Mouse (Mus musculus) forebrain, embryonic 11.5 days (tissue): ENCODE data around the gene Pcsk1. TPM values are rescaled to one million over a fixed set of nuclear protein-coding genes. Genes with fewer than 3 reads are reported as not detected.

Experiments
- ATAC-seq: fragments of 200-750 bp; cut with Nextera tagmentation; replicated peaks from 2 replicates; pipeline ENCODE4 v1.8.0; 2017; ENCODE audit warnings: moderate TSS enrichment; ENCODE audit not compliant: low FRiP score
- DNase-seq: peaks from one replicate; pipeline ENCODE4 v3.0.0-alpha.2; 2017; ENCODE audit warnings: low spot score
- H3K27ac ChIP-seq: fragments of 300-500 bp; sonication (generic); 2 replicates; pipeline ENCODE4 v1.5.1; 2014; ENCODE audit warnings: low read depth, low read length
- H3K27me3 ChIP-seq: fragments of 300-500 bp; sonication (generic); 2 replicates; pipeline ENCODE4 v1.6.1; 2014; ENCODE audit warnings: mild to moderate bottlenecking, low read length, mixed read lengths; ENCODE audit not compliant: control insufficient read depth, insufficient read depth
- H3K36me3 ChIP-seq: fragments of 300-500 bp; sonication (generic); 2 replicates; pipeline ENCODE4 v1.6.1; 2014; ENCODE audit warnings: mild to moderate bottlenecking, low read length, moderate library complexity, mixed read lengths; ENCODE audit not compliant: control insufficient read depth, insufficient read depth
- H3K4me1 ChIP-seq: fragments of 300-500 bp; sonication (generic); replicated peaks from 2 replicates; pipeline ENCODE4 v1.6.1; 2014; ENCODE audit warnings: low read length, mixed read lengths; ENCODE audit not compliant: control insufficient read depth, insufficient read depth
- H3K4me2 ChIP-seq: fragments of 300-500 bp; sonication (generic); 2 replicates; pipeline ENCODE4 v1.6.1; 2014; ENCODE audit warnings: low read depth, mild to moderate bottlenecking, low read length, moderate library complexity, mixed read lengths; ENCODE audit not compliant: severe bottlenecking
- H3K4me3 ChIP-seq: fragments of 300-500 bp; sonication (generic); 2 replicates; pipeline ENCODE4 v1.5.1; 2014; ENCODE audit warnings: low read depth, low read length
- H3K9ac ChIP-seq: fragments of 300-500 bp; sonication (generic); 2 replicates; pipeline ENCODE4 v1.6.1; 2014; ENCODE audit warnings: low read length
- H3K9me3 ChIP-seq: fragments of 300-500 bp; sonication (generic); 2 replicates; pipeline ENCODE4 v1.6.1; 2016; ENCODE audit warnings: low read length, mixed read lengths; ENCODE audit not compliant: control insufficient read depth
- WGBS: fragments of 180-500 bp; shearing (Covaris S2); extraction: QIAGEN DNeasy Blood & Tissue Kit; methylation state at CpG from one replicate; pipeline ENCODE4 v1.1.7; 2014; 5-methylcytosine and 5-hydroxymethylcytosine counted together
- polyA plus RNA-seq: library from polyadenylated mRNA; unstranded; fragments of >200 nt; fragmentation: Nextera tagmentation; extraction: Ambion mirVana; gene quantifications from 2 replicates; pipeline ENCODE4 v1.2.1, GENCODE M21; 2014

The Pcsk1 gene
- polyA plus RNA-seq, result 0.68 and 0.88 TPM in 2 replicates

DNA sequence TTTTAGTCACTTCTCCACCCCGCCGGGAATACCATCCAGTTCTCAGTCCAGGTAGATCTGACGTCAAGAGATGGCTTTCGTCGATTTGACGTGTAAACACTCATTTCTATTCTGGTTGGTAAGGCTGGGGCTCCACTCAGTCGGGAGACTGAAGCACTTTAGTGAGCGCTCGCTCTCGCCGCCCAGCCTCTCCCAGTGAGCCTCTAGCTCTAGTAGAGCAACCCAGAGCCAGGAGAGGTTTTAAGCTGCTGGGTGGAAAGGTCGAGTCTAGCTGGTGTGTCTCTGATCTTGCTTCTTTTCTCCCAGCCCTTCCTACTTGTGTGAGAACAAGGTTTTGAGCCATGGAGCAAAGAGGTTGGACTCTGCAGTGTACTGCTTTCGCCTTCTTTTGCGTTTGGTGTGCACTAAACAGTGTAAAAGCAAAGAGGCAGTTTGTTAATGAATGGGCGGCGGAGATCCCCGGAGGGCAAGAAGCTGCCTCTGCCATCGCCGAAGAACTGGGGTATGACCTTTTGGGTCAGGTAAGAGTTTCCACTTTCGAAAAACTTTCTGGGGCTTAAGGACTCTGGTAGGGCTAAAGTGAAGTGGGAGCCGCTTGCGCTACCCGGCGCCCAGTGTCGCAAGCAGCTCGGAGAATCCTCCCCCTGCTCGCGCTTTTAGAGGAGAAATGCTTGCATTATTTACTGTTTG lies at the start of gene Pcsk1:
Pcsk1 (plus strand) TSS at position 106 of the 690 bp plus-strand sequence.
- H3K9ac ChIP-seq, result peak within 1 kb of the TSS; percentile 52
- peak; percentile 58 for DNase-seq
- WGBS, result 2% methylated on average over 28 of the region's 28 CpGs
- H3K27me3 ChIP-seq, result 0 out of 2 replicates have a peak, but pooled peaks cover 2% of the 10 kb centered on the region
- no peaks in the 10 kb centered on the region for H3K36me3 ChIP-seq
- H3K4me1 ChIP-seq, result no peaks in the 10 kb centered on the region
- H3K4me3 ChIP-seq, result peak within 1 kb of the TSS; percentile 34
- peak within 1 kb of the TSS; percentile 73 for H3K4me2 ChIP-seq
- H3K9me3 ChIP-seq, result no peaks in the 10 kb centered on the region
- H3K27ac ChIP-seq, result no peak within 1 kb of the TSS
- peak; percentile 71 for ATAC-seq

DNA sequence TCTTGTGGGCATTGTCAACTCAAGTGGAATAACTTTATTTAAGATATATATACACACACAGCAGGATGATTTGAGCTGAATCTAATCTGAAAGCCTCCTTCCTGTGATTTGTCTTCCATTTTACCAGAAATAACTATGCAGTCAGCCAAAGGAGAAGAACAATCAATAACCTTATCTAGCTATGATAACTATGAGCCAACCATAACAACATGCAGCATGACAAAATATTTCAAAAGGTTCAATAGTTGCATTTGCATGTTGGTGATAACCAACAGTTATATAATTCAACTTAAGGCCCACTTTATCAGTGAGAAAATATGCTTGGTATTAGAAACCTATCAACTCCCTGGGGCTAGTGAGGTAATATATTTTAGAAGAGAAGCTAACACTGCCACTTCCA lies 30.8 kb upstream of the Pcsk1 start:
- H3K36me3 ChIP-seq, result no peaks in the 10 kb centered on the region
- no peak overlapping the region for H3K4me2 ChIP-seq
- no peak overlapping the region for H3K4me3 ChIP-seq
- H3K27ac ChIP-seq, result no peak overlapping the region
- DNase-seq (no peak), ATAC-seq (no peak)
- no peaks in the 10 kb centered on the region for H3K27me3 ChIP-seq
- H3K9me3 ChIP-seq, result no peaks in the 10 kb centered on the region
- no peaks in the 10 kb centered on the region for H3K4me1 ChIP-seq
- H3K9ac ChIP-seq, result no peak overlapping the region

DNA sequence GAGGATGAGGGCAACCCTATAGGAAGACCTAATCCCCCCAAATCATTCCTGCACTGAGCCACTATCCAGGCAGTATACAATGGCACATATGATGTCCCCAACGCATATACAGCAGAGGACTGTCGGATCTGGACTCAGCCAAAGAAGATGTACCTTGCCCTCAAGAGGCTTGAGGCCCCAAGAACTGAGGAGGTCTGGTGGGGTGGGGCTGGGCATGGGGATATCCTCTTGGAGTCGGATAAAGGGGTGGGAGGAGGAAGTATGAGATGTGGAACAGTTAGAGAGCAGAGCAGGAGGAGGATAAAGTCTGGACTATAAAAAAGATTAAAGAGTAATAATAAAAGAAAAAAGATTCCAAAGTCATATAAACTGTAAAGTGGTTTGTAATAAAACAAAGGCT lies 25.7 kb upstream of the Pcsk1 start:
- no peaks in the 10 kb centered on the region for H3K36me3 ChIP-seq
- no peaks in the 10 kb centered on the region for H3K9me3 ChIP-seq
- 88% methylated on average over 3 of the region's 3 CpGs for WGBS
- no peaks in the 10 kb centered on the region for H3K27me3 ChIP-seq
- H3K9ac ChIP-seq, result no peak overlapping the region
- no peaks in the 10 kb centered on the region for H3K4me1 ChIP-seq
- no peak overlapping the region for H3K4me2 ChIP-seq
- no peak overlapping the region for H3K27ac ChIP-seq
- DNase-seq (no peak), ATAC-seq (no peak)
- no peak overlapping the region for H3K4me3 ChIP-seq

DNA sequence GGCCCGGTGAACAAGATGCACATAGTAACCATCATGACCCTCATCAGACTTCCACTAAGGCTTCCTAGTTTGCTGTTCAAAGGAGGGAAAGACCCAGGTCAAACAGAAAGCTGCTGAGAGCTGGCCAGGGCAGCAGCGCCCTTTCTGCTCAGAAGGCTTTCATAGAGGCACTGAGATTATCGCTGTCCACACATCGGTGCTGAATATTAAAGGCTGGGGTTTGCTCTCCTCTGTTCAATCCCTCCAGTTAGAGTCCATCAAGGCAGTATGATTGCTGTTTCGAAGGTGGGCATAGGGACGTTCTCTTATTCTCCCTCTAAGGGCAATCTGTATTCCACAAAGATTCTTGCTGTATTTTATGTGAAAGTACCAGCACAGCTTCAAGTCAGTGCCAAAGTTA lies 1.0 kb upstream of the Pcsk1 start:
- Histone ChIP-seq H3K9me3 (no peaks in the 10 kb centered on the region), H3K36me3 (no peaks in the 10 kb centered on the region), H3K4me3 (no peak overlapping the region), H3K9ac (no peak overlapping the region), H3K4me1 (no peaks in the 10 kb centered on the region), H3K27me3 (0 out of 2 replicates have a peak, but pooled peaks cover 2% of the 10 kb centered on the region), H3K27ac (no peak overlapping the region), H3K4me2 (no peak overlapping the region)
- 19% methylated on average over 6 of the region's 6 CpGs for WGBS
- DNase-seq (peak; percentile 66), ATAC-seq (no peak)

- Histone ChIP-seq H3K9me3 (no peaks in the 10 kb centered on the region), H3K36me3 (no peaks in the 10 kb centered on the region), H3K27ac (no peak overlapping the region), H3K27me3 (0 out of 2 replicates have a peak, but pooled peaks cover 2% of the 10 kb centered on the region), H3K4me3 (peak overlapping the region; percentile 34), H3K9ac (peak overlapping the region; percentile 52), H3K4me2 (peak overlapping the region; percentile 73), H3K4me1 (no peaks in the 10 kb centered on the region)
- under 1% methylated on average over 12 of the region's 12 CpGs for WGBS
- DNase-seq, result no peak
- ATAC-seq, result peak; percentile 71
Observed at GRCm38 (mm10) chr13:75090411-75090779, 769 bp downstream of the Pcsk1 start.

DNA sequence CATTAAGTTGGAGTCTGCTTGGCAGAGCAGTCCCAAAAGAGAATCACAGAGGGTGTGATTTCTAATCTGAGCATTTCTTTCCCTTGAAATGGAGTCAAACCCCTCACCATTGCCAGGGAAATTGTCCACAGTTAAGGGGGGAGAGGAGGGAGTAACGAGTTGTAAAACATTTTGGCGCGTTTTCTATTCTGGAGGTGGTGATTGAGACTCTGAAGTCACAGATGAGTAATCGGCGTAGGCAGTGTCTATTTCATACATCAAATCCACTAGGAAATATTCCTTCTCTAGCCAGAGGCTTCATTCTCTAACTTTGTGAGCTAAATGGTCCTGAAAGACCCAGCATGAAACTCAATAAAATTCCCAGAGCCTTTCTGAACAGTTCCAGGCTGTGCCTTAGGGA lies 1.4 kb downstream of the Pcsk1 start:
- DNase-seq (no peak), ATAC-seq (0 out of 2 replicates have a peak, but pooled peaks have one; percentile 11)
- H3K4me3 ChIP-seq, result no peak overlapping the region
- H3K27ac ChIP-seq, result no peak overlapping the region
- 0 out of 2 replicates have a peak, but pooled peaks cover 2% of the 10 kb centered on the region for H3K27me3 ChIP-seq
- peak overlapping the region; percentile 73; the same call in 1 of the 2 replicates for H3K4me2 ChIP-seq
- no peaks in the 10 kb centered on the region for H3K36me3 ChIP-seq
- no peaks in the 10 kb centered on the region for H3K9me3 ChIP-seq
- no peak overlapping the region for H3K9ac ChIP-seq
- 64% methylated on average over 5 of the region's 5 CpGs for WGBS
- no peaks in the 10 kb centered on the region for H3K4me1 ChIP-seq

DNA sequence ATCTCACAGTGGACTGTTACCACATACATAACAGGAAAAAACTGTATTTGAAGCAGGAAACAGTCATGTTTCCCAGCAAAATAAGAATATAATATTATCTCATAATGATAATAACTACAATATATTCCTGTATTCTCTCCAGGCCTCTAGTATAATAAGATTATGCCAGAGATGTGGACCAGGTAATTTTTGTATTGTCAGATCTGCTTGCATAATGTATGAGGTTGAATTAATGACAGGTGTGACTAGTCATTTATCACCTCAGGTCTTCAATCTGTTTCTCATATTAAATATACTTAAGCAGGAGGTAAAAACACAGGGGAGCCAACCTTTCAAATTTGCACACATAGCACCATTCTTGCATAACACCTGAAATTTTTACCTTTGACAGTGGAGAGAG lies 5.9 kb downstream of the Pcsk1 start:
- Histone ChIP-seq H3K4me3 (no peak overlapping the region), H3K9ac (no peak overlapping the region), H3K27ac (no peak overlapping the region), H3K4me1 (no peaks in the 10 kb centered on the region), H3K4me2 (no peak overlapping the region), H3K36me3 (no peaks in the 10 kb centered on the region), H3K27me3 (no peaks in the 10 kb centered on the region), H3K9me3 (no peaks in the 10 kb centered on the region)
- DNase-seq (no peak), ATAC-seq (no peak)

DNA sequence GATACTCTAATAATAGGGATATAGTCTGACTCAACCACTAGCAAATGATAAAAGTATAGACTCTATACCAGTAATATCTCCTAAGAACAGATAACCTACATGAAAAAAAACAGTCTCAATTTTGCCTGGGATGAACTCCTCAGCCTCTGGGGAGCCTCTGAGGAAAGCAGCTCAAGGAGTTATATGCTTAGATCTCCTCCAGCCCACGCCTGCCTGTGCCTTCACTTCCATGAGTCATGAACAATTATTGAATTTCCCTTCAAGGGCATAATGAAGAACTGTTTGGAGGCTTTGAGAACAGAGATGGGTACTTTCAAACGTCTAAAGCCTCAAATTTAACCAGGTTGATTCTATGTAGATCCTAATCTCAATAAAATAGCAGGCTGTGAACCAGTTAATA lies 23.5 kb downstream of the Pcsk1 start:
- WGBS, result 63% methylated on average over 2 of the region's 2 CpGs
- H3K9ac ChIP-seq, result no peak overlapping the region
- no peak overlapping the region for H3K4me2 ChIP-seq
- no peaks in the 10 kb centered on the region for H3K4me1 ChIP-seq
- no peak overlapping the region for H3K27ac ChIP-seq
- H3K27me3 ChIP-seq, result no peaks in the 10 kb centered on the region
- DNase-seq (no peak), ATAC-seq (no peak)
- no peaks in the 10 kb centered on the region for H3K9me3 ChIP-seq
- H3K4me3 ChIP-seq, result no peak overlapping the region
- no peaks in the 10 kb centered on the region for H3K36me3 ChIP-seq

DNA sequence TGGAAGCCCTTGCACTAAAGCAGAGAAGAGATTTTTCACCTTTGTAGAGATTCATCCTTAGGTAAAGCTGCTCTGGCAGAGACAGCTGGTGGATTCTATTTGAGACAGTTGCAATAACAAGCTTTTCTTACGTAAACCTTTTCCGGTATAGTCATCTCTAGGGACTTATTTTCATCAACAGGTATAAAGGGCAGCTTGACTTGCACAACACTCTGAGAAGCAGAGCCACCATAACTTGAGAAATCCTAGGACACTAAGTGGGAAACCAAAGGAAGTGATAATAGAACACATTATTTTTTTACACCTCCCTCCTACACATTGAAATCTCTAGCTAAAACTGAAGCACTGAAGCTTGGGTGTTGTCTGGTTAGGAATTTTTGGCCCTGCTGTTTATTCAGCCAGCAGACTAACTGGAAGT lies 24.4 kb downstream of the Pcsk1 start:
- no peak for DNase-seq
- ATAC-seq, result no peak
- H3K9me3 ChIP-seq, result no peaks in the 10 kb centered on the region
- no peak overlapping the region for H3K4me3 ChIP-seq
- no peak overlapping the region for H3K27ac ChIP-seq
- no peaks in the 10 kb centered on the region for H3K4me1 ChIP-seq
- 98% methylated on average over 2 of the region's 2 CpGs for WGBS
- H3K27me3 ChIP-seq, result no peaks in the 10 kb centered on the region
- no peaks in the 10 kb centered on the region for H3K36me3 ChIP-seq
- no peak overlapping the region for H3K4me2 ChIP-seq
- H3K9ac ChIP-seq, result no peak overlapping the region
